Mouse (Mus musculus): ENCODE results near the gene Slc2a3. TPM values are rescaled to one million over a fixed set of nuclear protein-coding genes. Genes with fewer than 3 reads are reported as not detected.

Gene Slc2a3
- total RNA-seq, 2 experiments from 2014 or later: 7.5 to 19.4 TPM

DNA sequence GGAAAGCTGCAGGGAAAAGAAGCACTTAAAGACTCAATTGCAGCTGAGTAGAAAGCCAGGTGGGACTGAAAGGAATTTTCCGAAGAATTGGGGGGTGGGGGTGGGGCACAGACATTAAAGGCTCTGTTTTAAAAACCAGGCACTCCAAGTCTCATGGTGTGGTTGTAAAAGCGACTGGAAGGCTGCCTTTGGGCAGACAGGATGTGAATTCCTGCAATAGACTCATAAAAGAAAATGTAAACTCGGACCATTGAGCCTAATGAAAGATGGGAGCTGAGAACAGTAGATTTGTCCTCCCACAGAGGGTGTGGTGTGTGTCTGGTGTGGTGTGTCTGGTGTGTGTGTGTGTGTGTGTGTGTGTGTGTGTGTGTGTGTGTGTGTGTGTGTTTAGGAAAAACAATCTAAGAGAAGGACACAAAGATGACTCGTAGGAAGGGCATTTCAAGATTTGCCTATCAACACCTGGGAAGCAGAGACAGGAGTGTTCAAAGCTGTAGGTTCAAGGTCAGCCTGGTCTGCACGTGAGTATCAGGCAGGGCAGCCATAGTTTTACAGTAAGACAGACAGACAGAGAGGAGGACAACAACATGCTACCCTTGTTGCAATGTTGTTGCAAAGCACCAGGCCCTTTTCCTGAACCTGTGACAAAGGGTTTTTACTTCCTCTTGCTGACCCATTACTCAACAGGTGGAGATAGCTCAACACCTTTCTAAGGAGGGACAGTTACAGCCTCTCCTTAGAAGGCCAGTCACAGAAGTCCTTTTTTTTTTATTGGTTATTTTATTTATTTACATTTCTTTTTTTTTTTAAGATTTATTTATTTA lies 35.1 kb downstream of the Slc2a3 start:
- ATAC-seq (replicated peaks; ENCODE audit: low FRiP score, poor library complexity, severe bottlenecking): no peak

- ATAC-seq (replicated peaks; ENCODE audit: low FRiP score, poor library complexity, severe bottlenecking): no peak
Measured at GRCm38 (mm10) chr6:122765298-122765956, 36.0 kb downstream of the Slc2a3 start.

DNA sequence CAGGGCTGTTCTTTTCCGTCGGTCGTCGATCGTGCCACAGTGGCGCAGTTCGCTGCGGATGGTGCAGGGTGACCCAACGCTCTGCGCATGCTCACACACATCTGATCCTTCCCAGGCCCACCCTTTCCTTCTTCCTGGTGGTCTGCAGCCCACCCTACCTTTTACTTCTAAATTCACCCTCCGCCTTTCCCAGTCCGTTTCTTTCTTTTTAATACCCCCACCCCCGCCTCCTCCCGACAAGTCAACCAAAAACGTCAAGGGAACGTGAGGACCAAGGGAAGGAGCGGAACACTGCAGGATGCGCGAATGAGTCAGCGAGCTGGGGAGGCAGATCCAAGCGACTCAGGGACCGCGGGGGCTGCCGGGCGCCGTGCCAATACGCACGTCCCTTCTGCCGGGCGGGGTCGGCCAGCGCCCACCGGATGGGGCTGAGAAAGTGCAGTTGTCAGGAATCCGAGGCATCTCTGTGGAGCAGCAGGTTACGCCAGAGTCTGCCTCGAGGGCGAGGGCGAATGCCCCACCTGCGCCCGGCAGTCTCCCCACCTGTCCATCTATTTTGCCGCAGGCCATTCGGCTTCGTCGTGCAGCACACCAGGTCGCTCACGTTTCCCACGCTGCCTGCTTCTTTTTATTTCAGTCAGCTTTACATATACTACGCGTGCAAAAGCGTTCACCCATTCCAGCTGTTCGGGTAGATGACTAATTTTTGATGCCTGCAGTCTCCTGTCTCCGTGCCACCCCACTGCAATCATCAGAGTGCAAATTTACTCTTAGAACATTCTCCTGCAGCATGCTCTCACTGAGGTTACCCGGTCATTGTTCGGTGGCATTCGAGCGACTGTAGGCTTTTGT lies 36.8 kb downstream of the Slc2a3 start:
- no peak; the same call in 1 of the 2 replicates for ATAC-seq (replicated peaks; ENCODE audit: low FRiP score, poor library complexity, severe bottlenecking)

DNA sequence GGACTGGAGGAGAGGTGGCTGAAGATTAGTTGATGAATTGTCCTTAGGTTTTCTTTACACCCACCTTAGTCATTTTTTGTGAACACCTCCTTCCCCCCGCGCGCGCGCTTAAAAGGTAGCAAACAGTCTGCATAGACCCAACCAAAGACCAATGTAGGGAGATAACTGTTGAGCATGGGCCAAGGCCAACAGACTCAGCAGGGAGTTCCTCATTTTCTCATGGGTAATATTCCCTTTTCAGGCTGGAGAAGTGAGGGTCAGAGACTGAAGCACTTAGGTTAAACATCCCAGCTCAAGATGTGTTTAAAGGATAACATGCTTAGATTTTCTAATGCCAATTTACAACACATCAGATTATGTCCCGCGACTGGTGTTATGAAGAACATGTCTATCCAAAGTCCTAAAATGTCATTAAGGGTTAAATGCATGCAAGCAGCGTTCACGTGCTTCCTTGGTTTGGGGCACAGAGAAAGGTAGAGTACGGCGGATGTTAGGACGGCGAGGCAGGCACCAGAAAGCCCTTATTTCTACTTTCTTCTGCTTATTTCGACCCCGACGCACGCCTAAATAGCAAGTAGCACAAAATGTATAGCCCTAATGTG lies 37.5 kb downstream of the Slc2a3 start:
- no peak for ATAC-seq (replicated peaks; ENCODE audit: low FRiP score, poor library complexity, severe bottlenecking)

- no peak for ATAC-seq (replicated peaks; ENCODE audit: low FRiP score, poor library complexity, severe bottlenecking)
Measured at GRCm38 (mm10) chr6:122762952-122763700, 38.3 kb downstream of the Slc2a3 start.

DNA sequence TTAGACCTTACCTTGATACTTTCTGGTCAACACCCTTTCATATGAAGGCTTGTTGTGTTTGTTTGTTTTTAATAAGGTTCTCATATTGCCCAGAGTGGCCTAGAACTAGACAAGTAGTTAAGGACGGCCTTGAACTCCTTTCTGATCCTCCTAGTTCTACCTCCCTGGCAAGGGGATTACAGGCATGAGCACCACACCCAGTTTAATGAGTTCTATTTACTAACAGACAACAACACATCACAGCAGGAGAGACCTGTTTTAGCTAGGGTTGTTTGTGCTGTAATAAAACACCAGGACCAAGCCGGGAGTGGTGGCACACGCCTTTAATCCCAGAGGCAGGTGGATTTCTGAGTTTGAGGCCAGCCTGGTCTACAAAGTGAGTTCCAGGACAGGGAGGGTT lies 39.0 kb downstream of the Slc2a3 start:
- no peak for ATAC-seq (replicated peaks; ENCODE audit: low FRiP score, poor library complexity, severe bottlenecking)

DNA sequence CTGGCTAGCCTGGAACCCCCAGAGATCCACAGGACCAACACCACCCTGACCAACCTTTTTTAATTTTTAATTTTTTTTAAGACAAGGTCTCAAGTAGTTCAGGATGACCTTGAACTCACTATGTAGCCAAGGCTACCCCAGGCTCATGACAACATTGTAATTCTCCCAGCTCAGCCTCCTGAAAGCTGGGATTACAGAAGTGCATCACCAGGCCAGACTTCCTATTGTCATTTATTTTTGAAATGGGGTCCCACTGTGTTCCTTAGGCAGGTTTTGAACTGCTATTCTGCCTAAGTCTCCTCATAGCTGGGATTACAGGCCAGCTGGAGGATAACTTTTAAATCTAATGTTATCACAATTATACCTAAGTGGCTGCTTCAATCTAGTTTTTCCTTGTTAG lies 39.5 kb downstream of the Slc2a3 start:
- no peak for ATAC-seq (replicated peaks; ENCODE audit: low FRiP score, poor library complexity, severe bottlenecking)

DNA sequence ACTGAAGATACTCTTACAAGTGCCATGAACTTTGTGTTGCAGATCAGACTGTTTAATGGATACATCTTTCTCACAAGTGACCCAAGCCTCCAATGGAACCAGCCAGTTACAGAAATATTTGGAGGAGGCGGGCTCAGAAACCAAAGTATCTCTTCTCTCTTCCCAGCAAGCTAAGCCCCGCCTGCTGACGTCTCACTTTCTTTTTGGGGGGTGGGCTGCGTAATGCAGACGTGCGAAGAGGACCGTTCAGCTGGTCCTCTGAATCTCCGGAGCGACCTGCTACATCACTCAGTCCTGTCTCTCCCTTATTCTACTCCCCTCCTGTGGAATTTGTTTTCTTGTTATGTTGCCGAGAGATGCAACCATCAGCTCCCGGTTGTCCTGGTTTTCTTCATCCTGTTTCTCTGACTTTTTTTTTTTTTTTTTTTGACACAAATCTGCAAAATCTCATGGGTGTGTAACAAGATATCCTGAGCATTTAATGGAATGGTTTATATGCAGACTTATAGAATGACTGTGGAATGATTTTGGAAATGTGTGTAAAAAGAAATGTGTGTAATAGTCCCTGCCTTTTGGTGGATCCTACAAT lies 40.3 kb downstream of the Slc2a3 start:
- no peak for ATAC-seq (replicated peaks; ENCODE audit: low FRiP score, poor library complexity, severe bottlenecking)

DNA sequence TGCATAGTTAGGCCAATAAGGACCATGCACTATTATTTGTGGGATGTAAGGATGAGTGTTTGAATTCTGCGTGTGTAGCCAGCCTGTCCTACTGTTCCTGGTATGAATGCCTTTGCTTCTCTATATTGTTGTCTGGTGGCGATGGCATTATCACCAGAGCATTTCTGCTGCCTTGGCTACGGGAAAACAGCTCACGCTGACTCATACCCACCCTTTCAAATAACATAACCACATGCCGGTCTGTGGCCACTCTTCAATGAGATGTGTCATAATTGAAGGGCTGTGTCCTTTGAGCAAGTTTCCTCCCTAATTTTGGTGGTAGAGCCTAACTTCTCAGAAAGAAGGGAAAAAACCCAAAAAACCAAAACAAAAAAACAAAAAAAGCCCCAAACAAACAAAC lies 42.7 kb downstream of the Slc2a3 start:
- ATAC-seq (replicated peaks; ENCODE audit: low FRiP score, poor library complexity, severe bottlenecking): no peak

DNA sequence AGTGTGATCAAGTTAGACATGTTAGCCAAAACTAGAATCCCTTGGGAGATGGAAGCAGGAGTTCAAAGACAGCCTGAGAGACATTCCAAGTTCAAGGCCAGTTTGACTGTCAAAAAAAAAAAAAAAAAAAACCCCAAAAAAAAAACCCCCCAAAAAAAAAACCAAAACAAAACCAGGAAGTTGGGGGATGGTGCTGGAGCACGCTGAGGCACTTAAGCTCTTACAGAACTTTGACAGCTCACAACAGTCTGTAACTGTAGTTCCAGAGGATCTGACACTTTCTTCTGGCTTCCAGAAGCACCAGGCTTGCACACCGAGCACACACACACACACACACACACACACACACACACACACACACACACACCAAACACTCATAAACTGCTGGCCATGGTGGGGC lies 45.5 kb downstream of the Slc2a3 start:
- no peak for ATAC-seq (replicated peaks; ENCODE audit: low FRiP score, poor library complexity, severe bottlenecking)

DNA sequence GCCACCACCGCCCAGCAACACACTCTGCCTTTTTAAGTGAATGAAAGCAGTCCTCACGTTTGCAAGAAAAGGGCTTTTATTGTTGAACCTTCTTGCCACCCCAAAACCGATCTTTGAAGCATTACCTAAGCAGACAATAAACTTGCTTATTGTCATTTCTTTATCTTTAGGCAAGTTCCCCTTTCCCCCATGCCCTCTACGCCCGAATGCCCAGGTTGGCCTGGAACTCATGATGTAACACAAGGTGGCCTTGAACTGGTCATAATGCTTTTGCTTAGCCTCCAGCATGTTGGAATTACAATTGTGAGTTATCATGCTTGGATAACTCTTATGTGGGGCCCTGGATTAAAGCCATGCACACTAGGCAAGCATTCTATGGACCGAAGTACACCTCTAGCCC lies 50.9 kb downstream of the Slc2a3 start:
- ATAC-seq (replicated peaks; ENCODE audit: low FRiP score, poor library complexity, severe bottlenecking): no peak

DNA sequence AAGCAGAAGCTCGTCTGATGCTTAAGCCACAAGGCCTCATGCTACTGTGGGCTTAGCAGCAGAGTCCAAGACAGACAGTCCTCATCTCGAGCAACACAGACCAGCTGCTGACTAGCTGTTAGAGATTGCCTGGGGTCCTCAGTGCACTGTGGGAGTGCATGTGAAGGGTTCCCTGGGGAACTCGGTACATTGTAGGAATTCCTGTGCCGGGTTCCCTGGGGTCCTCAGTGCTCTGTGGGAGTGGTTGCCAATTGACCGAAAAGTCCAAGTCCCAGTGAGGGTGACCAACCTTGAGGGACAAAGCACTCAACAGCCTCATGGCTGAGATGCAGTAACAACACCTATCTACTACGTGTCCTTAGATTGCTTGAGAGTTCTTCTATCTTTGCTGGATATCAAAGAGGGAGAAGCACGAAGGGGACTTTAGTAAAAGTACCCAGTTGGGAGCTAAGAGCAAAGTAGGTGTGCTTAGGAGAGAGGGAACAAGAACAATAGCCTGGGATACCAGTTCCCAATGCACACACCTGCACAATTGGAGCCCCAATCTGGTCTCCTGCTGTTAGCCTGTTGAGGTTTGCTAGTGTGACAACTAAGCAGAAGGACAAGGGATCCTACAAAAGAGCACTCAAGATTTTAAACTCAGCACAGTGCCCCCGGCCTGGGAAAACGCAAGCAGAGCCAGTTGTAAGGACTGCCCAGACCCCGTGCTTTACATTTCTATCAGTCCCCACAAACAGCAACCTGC lies 56.8 kb downstream of the Slc2a3 start:
- ATAC-seq (replicated peaks; ENCODE audit: low FRiP score, poor library complexity, severe bottlenecking): no peak

- no peak for ATAC-seq (replicated peaks; ENCODE audit: low FRiP score, poor library complexity, severe bottlenecking)
Measured at GRCm38 (mm10) chr6:122743353-122743752, 58.1 kb downstream of the Slc2a3 start.

GRCm38 (mm10) chr6:122742228-122742899 lies 59.1 kb downstream of the Slc2a3 start:
- ATAC-seq (replicated peaks; ENCODE audit: low FRiP score, poor library complexity, severe bottlenecking): no peak

- no peak for ATAC-seq (replicated peaks; ENCODE audit: low FRiP score, poor library complexity, severe bottlenecking)
Measured at GRCm38 (mm10) chr6:122741460-122742227, 59.8 kb downstream of the Slc2a3 start.

- ATAC-seq (replicated peaks; ENCODE audit: low FRiP score, poor library complexity, severe bottlenecking): peak; percentile 77
Measured at GRCm38 (mm10) chr6:122739952-122740351, 61.5 kb downstream of the Slc2a3 start.

DNA sequence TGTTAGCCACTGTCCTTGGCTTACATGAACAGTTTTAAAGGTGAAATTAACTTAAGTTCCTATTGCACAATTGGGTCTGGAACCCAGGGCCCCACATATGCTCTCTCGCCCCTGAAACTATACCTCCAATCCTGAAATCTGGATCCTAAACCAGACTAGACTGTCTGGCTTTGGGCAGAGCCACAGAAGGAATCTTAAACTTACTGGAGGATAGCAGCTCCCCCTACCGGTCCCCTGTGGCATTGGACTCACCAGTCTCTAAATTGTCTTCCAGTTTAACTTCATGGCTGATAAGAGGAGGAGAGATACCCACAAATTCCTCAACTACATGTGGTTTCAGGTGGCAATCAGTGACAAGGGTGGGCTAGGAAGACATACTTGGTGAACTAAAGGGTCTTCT lies 81.5 kb downstream of the Slc2a3 start:
- peak; percentile 72 for ATAC-seq (replicated peaks; ENCODE audit: low FRiP score, poor library complexity, severe bottlenecking)
